Mouse (Mus musculus): ENCODE data around the gene Tldc2. TPM values are rescaled to one million over a fixed set of nuclear protein-coding genes. Genes with fewer than 3 reads are reported as not detected.

Tldc2 gene
- polyA plus RNA-seq, 1 experiment from 2014 or later = not detected

GRCm38 (mm10) chr2:157064978-157065878 is 21.6 kb upstream of the Tldc2 start:
- Histone ChIP-seq H3K27ac (replicated peaks) (peak overlapping the region; percentile 10; the same call in 1 of the 2 replicates), H3K4me1 (peaks cover 74% of the 10 kb centered on the region), H3K4me3 (no peak overlapping the region), H3K9me3 (no peaks in the 10 kb centered on the region), H3K36me3 (replicated peaks) (peaks cover 77% of the 10 kb centered on the region), H3K27me3 (replicated peaks; ENCODE audit: low read depth, poor library complexity, severe bottlenecking) (no peaks in the 10 kb centered on the region)
- DNase-seq (ENCODE audit: low spot score) = no peak
- WGBS = 85% methylated on average over 14 of the region's 14 CpGs

GRCm38 (mm10) chr2:157065879-157066226 is 21.0 kb upstream of the Tldc2 start:
- no peak for DNase-seq (ENCODE audit: low spot score)
- Histone ChIP-seq H3K4me3 (no peak overlapping the region), H3K27me3 (replicated peaks; ENCODE audit: low read depth, poor library complexity, severe bottlenecking) (no peaks in the 10 kb centered on the region), H3K36me3 (replicated peaks) (peaks cover 77% of the 10 kb centered on the region), H3K4me1 (peaks cover 77% of the 10 kb centered on the region), H3K27ac (replicated peaks) (no peak overlapping the region), H3K9me3 (no peaks in the 10 kb centered on the region)
- WGBS = 77% methylated on average over 7 of the region's 7 CpGs

GRCm38 (mm10) chr2:157066731-157067430 is 20.0 kb upstream of the Tldc2 start:
- H3K27me3 ChIP-seq (replicated peaks; ENCODE audit: low read depth, poor library complexity, severe bottlenecking) = no peaks in the 10 kb centered on the region
- WGBS = 86% methylated on average over 7 of the region's 7 CpGs
- no peak for DNase-seq (ENCODE audit: low spot score)
- no peaks in the 10 kb centered on the region for H3K9me3 ChIP-seq
- H3K27ac ChIP-seq (replicated peaks) = 0 out of 2 replicates have a peak overlapping the region, but pooled peaks have one; percentile 20
- H3K4me1 ChIP-seq = peaks cover 88% of the 10 kb centered on the region
- peaks cover 77% of the 10 kb centered on the region for H3K36me3 ChIP-seq (replicated peaks)
- H3K4me3 ChIP-seq = no peak overlapping the region

GRCm38 (mm10) chr2:157068701-157069354 is 18.0 kb upstream of the Tldc2 start:
- peaks cover 92% of the 10 kb centered on the region for H3K4me1 ChIP-seq
- H3K4me3 ChIP-seq = no peak overlapping the region
- peak overlapping the region; percentile 15 for H3K27ac ChIP-seq (replicated peaks)
- peaks cover 87% of the 10 kb centered on the region for H3K36me3 ChIP-seq (replicated peaks)
- WGBS = 79% methylated on average over 14 of the region's 14 CpGs
- DNase-seq (ENCODE audit: low spot score) = no peak
- H3K27me3 ChIP-seq (replicated peaks; ENCODE audit: low read depth, poor library complexity, severe bottlenecking) = no peaks in the 10 kb centered on the region
- H3K9me3 ChIP-seq = no peaks in the 10 kb centered on the region

GRCm38 (mm10) chr2:157069355-157069735 is 17.5 kb upstream of the Tldc2 start:
- Histone ChIP-seq H3K36me3 (replicated peaks) (peaks cover 87% of the 10 kb centered on the region), H3K27ac (replicated peaks) (peak overlapping the region; percentile 15), H3K4me3 (no peak overlapping the region), H3K9me3 (no peaks in the 10 kb centered on the region), H3K4me1 (peaks cover 93% of the 10 kb centered on the region), H3K27me3 (replicated peaks; ENCODE audit: low read depth, poor library complexity, severe bottlenecking) (no peaks in the 10 kb centered on the region)
- 56% methylated on average over 3 of the region's 3 CpGs for WGBS
- DNase-seq (ENCODE audit: low spot score) = no peak

- Histone ChIP-seq H3K36me3 (replicated peaks) (peaks cover 85% of the 10 kb centered on the region), H3K4me1 (peaks cover 93% of the 10 kb centered on the region), H3K4me3 (no peak overlapping the region), H3K27ac (replicated peaks) (peak overlapping the region; percentile 15), H3K9me3 (no peaks in the 10 kb centered on the region), H3K27me3 (replicated peaks; ENCODE audit: low read depth, poor library complexity, severe bottlenecking) (no peaks in the 10 kb centered on the region)
- no peak for DNase-seq (ENCODE audit: low spot score)
- 60% methylated on average over 3 of the region's 3 CpGs for WGBS
Observed at GRCm38 (mm10) chr2:157069755-157070315, 17.0 kb upstream of the Tldc2 start.

- Histone ChIP-seq H3K4me3 (no peak overlapping the region), H3K27ac (replicated peaks) (no peak overlapping the region), H3K27me3 (replicated peaks; ENCODE audit: low read depth, poor library complexity, severe bottlenecking) (no peaks in the 10 kb centered on the region), H3K36me3 (replicated peaks) (peaks cover 85% of the 10 kb centered on the region), H3K9me3 (no peaks in the 10 kb centered on the region), H3K4me1 (peaks cover 93% of the 10 kb centered on the region)
- no peak for DNase-seq (ENCODE audit: low spot score)
- WGBS = 74% methylated on average over 9 of the region's 9 CpGs
Observed at GRCm38 (mm10) chr2:157070365-157070764, 16.5 kb upstream of the Tldc2 start.

GRCm38 (mm10) chr2:157071556-157071955 is 15.3 kb upstream of the Tldc2 start:
- H3K27me3 ChIP-seq (replicated peaks; ENCODE audit: low read depth, poor library complexity, severe bottlenecking) = no peaks in the 10 kb centered on the region
- no peak for DNase-seq (ENCODE audit: low spot score)
- H3K36me3 ChIP-seq (replicated peaks) = peaks cover 88% of the 10 kb centered on the region
- no peaks in the 10 kb centered on the region for H3K9me3 ChIP-seq
- WGBS = 85% methylated on average over 2 of the region's 2 CpGs
- H3K27ac ChIP-seq (replicated peaks) = no peak overlapping the region
- peaks cover 96% of the 10 kb centered on the region for H3K4me1 ChIP-seq
- no peak overlapping the region for H3K4me3 ChIP-seq

GRCm38 (mm10) chr2:157072316-157072990 is 14.4 kb upstream of the Tldc2 start:
- H3K36me3 ChIP-seq (replicated peaks) = peaks cover 85% of the 10 kb centered on the region
- H3K27me3 ChIP-seq (replicated peaks; ENCODE audit: low read depth, poor library complexity, severe bottlenecking) = no peaks in the 10 kb centered on the region
- DNase-seq (ENCODE audit: low spot score) = no peak
- WGBS = 71% methylated on average over 9 of the region's 9 CpGs
- H3K9me3 ChIP-seq = no peaks in the 10 kb centered on the region
- H3K4me3 ChIP-seq = no peak overlapping the region
- peaks cover 96% of the 10 kb centered on the region for H3K4me1 ChIP-seq
- H3K27ac ChIP-seq (replicated peaks) = no peak overlapping the region

- H3K4me3 ChIP-seq = peak overlapping the region; percentile 14; the same call in 1 of the 2 replicates
- no peak for DNase-seq (ENCODE audit: low spot score)
- H3K4me1 ChIP-seq = peaks cover 95% of the 10 kb centered on the region
- no peaks in the 10 kb centered on the region for H3K9me3 ChIP-seq
- H3K36me3 ChIP-seq (replicated peaks) = peaks cover 79% of the 10 kb centered on the region
- no peaks in the 10 kb centered on the region for H3K27me3 ChIP-seq (replicated peaks; ENCODE audit: low read depth, poor library complexity, severe bottlenecking)
- H3K27ac ChIP-seq (replicated peaks) = no peak overlapping the region
- WGBS = 78% methylated on average over 9 of the region's 9 CpGs
Observed at GRCm38 (mm10) chr2:157073378-157074052, 13.3 kb upstream of the Tldc2 start.

GRCm38 (mm10) chr2:157074186-157074724 is 12.6 kb upstream of the Tldc2 start:
- WGBS = 84% methylated on average over 9 of the region's 9 CpGs
- no peaks in the 10 kb centered on the region for H3K9me3 ChIP-seq
- no peaks in the 10 kb centered on the region for H3K27me3 ChIP-seq (replicated peaks; ENCODE audit: low read depth, poor library complexity, severe bottlenecking)
- DNase-seq (ENCODE audit: low spot score) = no peak
- no peak overlapping the region for H3K27ac ChIP-seq (replicated peaks)
- no peak overlapping the region for H3K4me3 ChIP-seq
- H3K4me1 ChIP-seq = peaks cover 90% of the 10 kb centered on the region
- peaks cover 75% of the 10 kb centered on the region for H3K36me3 ChIP-seq (replicated peaks)

Measured in embryonic facial prominence, embryonic 10.5 days (tissue).